22 mouse cellular contexts compared by ENCODE assay signal in genomic region chr6:140701259-140701658, GRCm38 (mm10). TPM values are rescaled to one million over a fixed set of nuclear protein-coding genes. Genes with fewer than 3 reads are reported as not detected.
"Had no signal": no experiment of that assay in that cellular context is flagged by ENCODE, and none has a peak within 500 bp of the region (broad histone marks: within the 10 kb centered on the region; RNA-seq: fewer than 3 reads in every experiment).

No protein-coding gene starts in this region.

- H3K4me2 ChIP-seq: liver, embryonic 13.5 days; lung, embryonic 14.5 days; midbrain, embryonic 13.5 days; stomach, embryonic 15.5 days had no signal

- H3K36me3 ChIP-seq: liver, embryonic 13.5 days; midbrain, embryonic 13.5 days; stomach, embryonic 15.5 days had no signal

- H3K4me1 ChIP-seq: liver, embryonic 13.5 days; midbrain, embryonic 13.5 days; stomach, embryonic 15.5 days had no signal

- H3K4me3 ChIP-seq: liver, embryonic 13.5 days; midbrain, embryonic 13.5 days; stomach, embryonic 15.5 days had no signal

- H3K27me3 ChIP-seq: liver, embryonic 13.5 days; midbrain, embryonic 13.5 days; stomach, embryonic 15.5 days had no signal

- DNase-seq: kidney, adult 18-20 months; kidney, adult 9 months; kidney, postnatal 14 days; kidney, postnatal 4 days; left cerebral cortex, postnatal 4 days; liver, embryonic 13.5 days; lung, embryonic 14.5 days; thymus, postnatal 25 days had no signal

- H3K27ac ChIP-seq: liver, embryonic 13.5 days; macrophage; midbrain, embryonic 13.5 days; stomach, embryonic 15.5 days had no signal

- H3K9me3 ChIP-seq: liver, embryonic 13.5 days; midbrain, embryonic 13.5 days; stomach, embryonic 15.5 days had no signal

- H3K9ac ChIP-seq: liver, embryonic 13.5 days; lung, embryonic 14.5 days; midbrain, embryonic 13.5 days; stomach, embryonic 15.5 days had no signal

- ATAC-seq: intestine, embryonic 16.5 days; lung, postnatal 0 days; midbrain, embryonic 13.5 days; midbrain, embryonic 16.5 days had no signal

RNA-seq across cellular contexts. Expression of gene Gm11077, which starts 27.8 kb away (rescaled TPM):
- polyA plus RNA-seq: intestine, embryonic 16.5 days; kidney, embryonic 16.5 days; liver, adult 2 months; liver, embryonic 13.5 days; liver, embryonic 16.5 days; lung, embryonic 14.5 days; lung, postnatal 0 days; macrophage; midbrain, embryonic 13.5 days; midbrain, embryonic 16.5 days; neural tube, embryonic 11.5 days; neural tube, embryonic 14.5 days; small intestine, adult 2 months; spleen, adult 2 months; stomach, embryonic 15.5 days; thymus, postnatal 0 days had no signal
